ENCODE assay signal across 11 mouse cellular contexts in genomic region chr13:37389296-37389695, GRCm38 (mm10). TPM values are rescaled to one million over a fixed set of nuclear protein-coding genes. Genes with fewer than 3 reads are reported as not detected.
A peak's percentile ranks its signal among the peaks of the same experiment; 100 is the strongest.
DNase-seq lines count a peak whose midpoint lies in the region; ATAC-seq lines count a peak whose summit lies in the region.
"Had no signal": no experiment of that assay in that cellular context is flagged by ENCODE, and none has a peak within 500 bp of the region (broad histone marks: within the 10 kb centered on the region; RNA-seq: fewer than 3 reads in every experiment).

No protein-coding gene starts in this region.

- no peak overlapping the region for H3K4me2 ChIP-seq in hindbrain, embryonic 13.5 days
- no peak overlapping the region for H3K4me2 ChIP-seq in hindbrain, embryonic 11.5 days (replicated peaks; ENCODE audit: low read depth, low read length)
- H3K4me2 ChIP-seq in midbrain, embryonic 14.5 days (ENCODE audit: low read length), result no peak overlapping the region
- H3K4me2 ChIP-seq in midbrain, embryonic 11.5 days, result no peak overlapping the region
- peak overlapping the region; percentile 48; the same call in 1 of the 2 replicates for H3K4me2 ChIP-seq in heart, embryonic 14.5 days (ENCODE audit: low read length)
- H3K4me2 ChIP-seq: liver, embryonic 11.5 days; midbrain, embryonic 12.5 days; stomach, embryonic 15.5 days had no signal

- H3K27ac ChIP-seq in hindbrain, embryonic 13.5 days, result peak overlapping the region; percentile 63
- no peak overlapping the region for H3K27ac ChIP-seq in hindbrain, embryonic 11.5 days (ENCODE audit: low read depth, low read length)
- peak overlapping the region; percentile 14 for H3K27ac ChIP-seq in midbrain, embryonic 14.5 days (replicated peaks; ENCODE audit: low read depth, low read length)
- no peak overlapping the region for H3K27ac ChIP-seq in midbrain, embryonic 11.5 days (ENCODE audit: low read depth, low read length)
- peak overlapping the region; percentile 68 to 85 for H3K27ac ChIP-seq in heart, embryonic 14.5 days (replicated peaks in 1 of 2; ENCODE audit: control insufficient read depth in 1 of 2, insufficient read depth in 1 of 2, low read depth in 2 of 2, low read length in 2 of 2)
- H3K27ac ChIP-seq: midbrain, embryonic 12.5 days; stomach, embryonic 15.5 days had no signal

- no peak for ATAC-seq in hindbrain, embryonic 13.5 days (ENCODE audit: low FRiP score)
- ATAC-seq in hindbrain, embryonic 11.5 days (ENCODE audit: low FRiP score), result no peak
- ATAC-seq in midbrain, embryonic 14.5 days (ENCODE audit: low FRiP score, low TSS enrichment), result no peak
- no peak for ATAC-seq in midbrain, embryonic 11.5 days (ENCODE audit: low FRiP score)
- peak; percentile 36; the same call in 1 of the 2 replicates for ATAC-seq in heart, embryonic 14.5 days (ENCODE audit: insufficient number of reproducible peaks, insufficient read depth, low FRiP score, low read depth)

- no peaks in the 10 kb centered on the region for H3K9me3 ChIP-seq in hindbrain, embryonic 13.5 days
- no peaks in the 10 kb centered on the region for H3K9me3 ChIP-seq in hindbrain, embryonic 11.5 days (ENCODE audit: control insufficient read depth, low read length)
- H3K9me3 ChIP-seq in midbrain, embryonic 14.5 days (ENCODE audit: control insufficient read depth, low read length), result no peaks in the 10 kb centered on the region
- H3K9me3 ChIP-seq in midbrain, embryonic 11.5 days (ENCODE audit: control insufficient read depth, low read length), result no peaks in the 10 kb centered on the region
- H3K9me3 ChIP-seq in heart, embryonic 14.5 days (ENCODE audit: control insufficient read depth, low read length), result no peaks in the 10 kb centered on the region
- H3K9me3 ChIP-seq: midbrain, embryonic 12.5 days; stomach, embryonic 15.5 days had no signal

- no peak overlapping the region for H3K9ac ChIP-seq in hindbrain, embryonic 13.5 days
- H3K9ac ChIP-seq in hindbrain, embryonic 11.5 days (ENCODE audit: low read depth, low read length), result no peak overlapping the region
- no peak overlapping the region for H3K9ac ChIP-seq in midbrain, embryonic 14.5 days (replicated peaks; ENCODE audit: low read length)
- no peak overlapping the region for H3K9ac ChIP-seq in midbrain, embryonic 11.5 days (ENCODE audit: low read length)
- H3K9ac ChIP-seq in heart, embryonic 14.5 days (ENCODE audit: low read length), result no peak overlapping the region
- H3K9ac ChIP-seq: midbrain, embryonic 12.5 days; stomach, embryonic 15.5 days had no signal

- 77% methylated on average over 5 of the region's 5 CpGs for whole genome bisulfite sequencing in hindbrain, embryonic 13.5 days
- WGBS in hindbrain, embryonic 11.5 days, result 81% methylated on average over 5 of the region's 5 CpGs
- 76% methylated on average over 5 of the region's 5 CpGs for WGBS in midbrain, embryonic 14.5 days
- WGBS in midbrain, embryonic 11.5 days, result 88% methylated on average over 5 of the region's 5 CpGs
- WGBS in heart, embryonic 14.5 days, result 11% methylated on average over 5 of the region's 5 CpGs

- no peaks in the 10 kb centered on the region for H3K36me3 ChIP-seq in hindbrain, embryonic 13.5 days
- H3K36me3 ChIP-seq in hindbrain, embryonic 11.5 days (ENCODE audit: control insufficient read depth, insufficient read depth, low read length), result no peaks in the 10 kb centered on the region
- H3K36me3 ChIP-seq in midbrain, embryonic 14.5 days (ENCODE audit: control insufficient read depth, insufficient read depth, low read length), result no peaks in the 10 kb centered on the region
- no peaks in the 10 kb centered on the region for H3K36me3 ChIP-seq in midbrain, embryonic 11.5 days (ENCODE audit: control insufficient read depth, insufficient read depth, low read length)
- H3K36me3 ChIP-seq in heart, embryonic 14.5 days (ENCODE audit: control insufficient read depth, insufficient read depth, low read length), result no peaks in the 10 kb centered on the region
- H3K36me3 ChIP-seq: midbrain, embryonic 12.5 days; stomach, embryonic 15.5 days had no signal

- DNase-seq in hindbrain, embryonic 11.5 days (ENCODE audit: low spot score), result no peak
- DNase-seq in midbrain, embryonic 14.5 days, result no peak
- no peak for DNase-seq in midbrain, embryonic 11.5 days (ENCODE audit: low spot score, missing footprints)
- DNase-seq in right cerebral cortex, postnatal 4 days, result peak; percentile 8
- DNase-seq in adrenal gland, adult 18-20 months (ENCODE audit: low spot score in 2 of 2), result no peak

- H3K4me3 ChIP-seq in hindbrain, embryonic 13.5 days, result no peak overlapping the region
- no peak overlapping the region for H3K4me3 ChIP-seq in hindbrain, embryonic 11.5 days (ENCODE audit: low read depth, low read length)
- no peak overlapping the region for H3K4me3 ChIP-seq in midbrain, embryonic 14.5 days (replicated peaks; ENCODE audit: low read depth, low read length)
- H3K4me3 ChIP-seq in midbrain, embryonic 11.5 days (ENCODE audit: low read depth, low read length), result no peak overlapping the region
- H3K4me3 ChIP-seq in heart, embryonic 14.5 days (ENCODE audit: control insufficient read depth in 1 of 2, insufficient read depth in 1 of 2, low read depth in 1 of 2, low read length in 2 of 2), result no peak overlapping the region
- H3K4me3 ChIP-seq: midbrain, embryonic 12.5 days; stomach, embryonic 15.5 days had no signal

- H3K27me3 ChIP-seq in hindbrain, embryonic 13.5 days, result no peaks in the 10 kb centered on the region
- H3K27me3 ChIP-seq in hindbrain, embryonic 11.5 days (ENCODE audit: control insufficient read depth, insufficient read depth, low read length), result no peaks in the 10 kb centered on the region
- H3K27me3 ChIP-seq in midbrain, embryonic 14.5 days (ENCODE audit: control insufficient read depth, insufficient read depth, low read length), result no peaks in the 10 kb centered on the region
- H3K27me3 ChIP-seq in midbrain, embryonic 11.5 days (ENCODE audit: control insufficient read depth, insufficient read depth, low read length), result no peaks in the 10 kb centered on the region
- no peaks in the 10 kb centered on the region for H3K27me3 ChIP-seq in heart, embryonic 14.5 days (ENCODE audit: control insufficient read depth, insufficient read depth, low read length)
- H3K27me3 ChIP-seq: CH12.LX; midbrain, embryonic 12.5 days; stomach, embryonic 15.5 days had no signal

- peaks cover 17% of the 10 kb centered on the region for H3K4me1 ChIP-seq in hindbrain, embryonic 13.5 days (replicated peaks)
- no peaks in the 10 kb centered on the region for H3K4me1 ChIP-seq in hindbrain, embryonic 11.5 days (replicated peaks; ENCODE audit: control insufficient read depth, insufficient read depth, low read length)
- peaks cover 8% of the 10 kb centered on the region; the same call in 1 of the 2 replicates for H3K4me1 ChIP-seq in midbrain, embryonic 14.5 days (ENCODE audit: control insufficient read depth, insufficient read depth, low read length)
- H3K4me1 ChIP-seq in midbrain, embryonic 11.5 days (ENCODE audit: control insufficient read depth, insufficient read depth, low read length), result no peaks in the 10 kb centered on the region
- peaks cover 12 to 23% of the 10 kb centered on the region in 2 experiments for H3K4me1 ChIP-seq in heart, embryonic 14.5 days (ENCODE audit: control insufficient read depth in 2 of 2, insufficient read depth in 2 of 2, low read length in 2 of 2)
- H3K4me1 ChIP-seq: stomach, embryonic 15.5 days had no signal

RNA-seq across cellular contexts. Expression of gene Ly86, which starts 44.3 kb away (rescaled TPM):
- polyA plus RNA-seq in hindbrain, embryonic 13.5 days (2015; fragmentation: Nextera tagmentation; extraction: Ambion mirVana), result 10.3 and 12.0 TPM in 2 replicates
- polyA plus RNA-seq in hindbrain, embryonic 11.5 days (2014; fragmentation: Nextera tagmentation; extraction: Ambion mirVana), result 7.2 and 8.6 TPM in 2 replicates
- polyA plus RNA-seq in midbrain, embryonic 14.5 days (2014; fragmentation: Nextera tagmentation; extraction: Ambion mirVana), result 6.4 and 12.0 TPM in 2 replicates
- polyA plus RNA-seq in midbrain, embryonic 11.5 days (2014; fragmentation: Nextera tagmentation; extraction: Ambion mirVana), result 5.8 and 7.0 TPM in 2 replicates
- 9.4 and 9.8 TPM in 2 replicates for polyA plus RNA-seq in heart, embryonic 14.5 days (2014; fragmentation: Nextera tagmentation; extraction: Ambion mirVana)
- 1 to 10 TPM; 5.0 to 7.4 TPM for total RNA-seq in adrenal gland, adult 18-20 months (2021)

Comparison
In these comparisons a context has a peak if more than half of its experiments do, and no peak if none do; other contexts are left out.
1. H3K27ac ChIP-seq: peak in hindbrain, embryonic 13.5 days (single experiment), midbrain, embryonic 14.5 days (single experiment) and heart, embryonic 14.5 days (2 of 2); none in hindbrain, embryonic 11.5 days (single experiment) and midbrain, embryonic 11.5 days (single experiment).